Mouse (Mus musculus): ENCODE measurements around the gene Jag2.

- TF ChIP-seq CTCF (conservative IDR thresholded peaks at IDR 0.05; ENCODE audit: low read length) (peak; percentile 58), POU5F1 (IDR thresholded peaks at IDR 0.05; ENCODE audit: borderline replicate concordance, low read length) (no peak), NANOG (IDR thresholded peaks at IDR 0.05; ENCODE audit: borderline replicate concordance, low read length) (no peak)
Measured at GRCm38 (mm10) chr12:112947307-112947706, 17.7 kb upstream of the Jag2 start.

All from E14TG2a.4 (cell line).